Mouse (Mus musculus): ENCODE results near the gene Olfr126.

- no peak for TF ChIP-seq POLR2A (IDR thresholded peaks at IDR 0.05; ENCODE audit: insufficient read length, low read depth)
- TF ChIP-seq TCF12 (IDR thresholded peaks at IDR 0.05; ENCODE audit: insufficient read depth, poor library complexity, severe bottlenecking): no peak
- TF ChIP-seq E2F4 (IDR thresholded peaks at IDR 0.05; ENCODE audit: insufficient read depth): no peak
- no peak for TF ChIP-seq USF1 (IDR thresholded peaks at IDR 0.05; ENCODE audit: low read depth)
- no peak for TF ChIP-seq SRF (IDR thresholded peaks at IDR 0.05; ENCODE audit: control insufficient read depth, insufficient read length, low read depth)
- TF ChIP-seq CEBPB (IDR thresholded peaks at IDR 0.05; ENCODE audit: insufficient read depth, poor library complexity, severe bottlenecking): no peak
- TF ChIP-seq MAX (IDR thresholded peaks at IDR 0.05; ENCODE audit: low read depth): no peak
- no peak for TF ChIP-seq POLR2AphosphoS2 (IDR thresholded peaks at IDR 0.05; ENCODE audit: insufficient read length, low read depth)
These were observed 16.6 kb downstream of the Olfr126 start for GRCm38 (mm10) chr17:37863901-37864300.

Data from myocyte (in vitro differentiated cells).